Mouse (Mus musculus) c-Kit-positive CD71-negative TER-119-negative erythroid progenitor cells, embryonic 14.5 days (primary cell): Measurements from ENCODE around the gene Neb.
"Not testable (repeated sequence)": the region's sequence is repeated elsewhere in the genome, so short reads cannot be mapped to it uniquely, and the experiment has no call there.

Source experiments
- DNase-seq: peaks from one replicate; pipeline ENCODE4 v3.0.0-alpha.2; 2013; ENCODE audit warnings: low read depth

Gene Neb

GRCm38 (mm10) chr2:52179678-52180077 lies 198.6 kb downstream of the Neb start:
- DNase-seq = no peak

DNA sequence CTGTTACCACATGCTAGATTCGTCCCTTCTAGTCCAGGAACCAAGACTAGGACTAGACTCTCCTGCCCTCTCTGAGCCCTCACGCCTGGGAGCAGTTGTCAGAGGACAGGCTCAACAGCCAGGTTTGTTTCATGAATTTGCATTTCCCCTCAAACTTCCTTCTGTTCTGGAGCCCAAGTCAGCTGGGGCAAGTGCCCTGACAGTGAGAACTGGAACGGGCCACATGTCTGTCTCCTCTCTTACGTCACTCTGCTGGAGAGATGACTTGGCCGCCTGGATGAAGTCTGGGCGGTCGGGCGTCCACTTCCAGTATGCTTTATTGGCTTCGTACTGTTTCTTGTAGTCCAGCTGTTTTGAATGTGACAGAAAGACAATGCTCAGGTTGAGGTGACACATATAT lies 200.5 kb downstream of the Neb start:
- no peak for DNase-seq

DNA sequence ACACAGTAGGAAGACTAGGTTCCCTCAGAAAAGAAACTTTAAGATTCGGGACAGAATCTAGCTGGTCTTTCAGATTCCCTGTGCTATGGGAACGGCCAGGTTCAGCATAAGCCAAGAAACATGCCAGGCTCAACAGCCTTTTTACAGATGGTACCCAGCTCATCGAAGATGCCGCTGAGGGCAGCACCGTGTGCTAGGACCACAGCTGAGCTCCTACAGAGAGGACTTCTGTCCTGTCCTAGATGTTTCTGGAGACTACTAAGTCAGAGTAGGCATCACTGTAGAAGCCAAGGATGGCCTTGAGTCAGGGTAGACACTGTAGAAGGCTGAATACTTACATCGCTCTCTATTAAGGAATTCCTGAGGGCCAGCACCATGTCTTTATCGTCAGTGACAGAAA lies 201.1 kb downstream of the Neb start:
- DNase-seq = no peak

- peak; percentile 13 for DNase-seq
Measured at GRCm38 (mm10) chr2:52176537-52176936, 201.7 kb downstream of the Neb start.

- DNase-seq = no peak
Measured at GRCm38 (mm10) chr2:52174951-52175350, 203.3 kb downstream of the Neb start.

DNA sequence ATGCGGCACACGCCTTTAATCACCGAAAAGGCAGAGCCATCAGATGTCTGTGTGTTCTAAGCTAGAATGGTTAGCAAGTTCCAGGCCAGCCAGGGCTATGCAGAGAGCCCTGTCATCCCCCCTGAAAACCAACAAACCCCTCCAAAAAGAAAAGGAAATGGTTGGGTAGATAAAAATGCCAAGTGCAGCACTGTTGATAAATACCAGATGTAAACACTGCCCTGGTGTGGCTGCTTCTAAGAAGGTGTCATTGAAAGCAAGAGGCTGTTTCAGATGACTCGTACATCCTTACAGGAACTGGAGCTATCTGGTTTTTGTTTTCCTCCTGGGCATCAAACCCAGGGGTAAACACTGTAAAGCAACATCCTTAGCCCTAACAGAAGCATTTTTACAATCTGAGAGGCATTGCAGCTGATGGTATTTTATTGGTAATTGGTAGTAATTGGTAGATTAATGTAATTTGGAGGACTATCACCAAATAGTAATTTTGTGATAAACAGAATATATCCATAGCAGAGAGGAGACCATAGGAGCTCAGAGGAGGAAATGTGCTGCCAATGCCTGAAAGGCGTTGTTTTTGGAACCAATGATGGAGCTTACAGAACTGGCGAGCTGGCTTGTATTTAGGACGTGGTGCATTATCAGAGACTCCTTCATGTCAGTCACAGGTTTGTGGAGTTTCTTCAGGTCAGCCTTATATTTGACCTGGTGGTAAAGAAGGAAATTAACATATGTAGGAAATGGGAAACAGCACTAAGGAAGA lies 208.8 kb downstream of the Neb start:
- no peak for DNase-seq

GRCm38 (mm10) chr2:52153064-52153463 lies 225.2 kb downstream of the Neb start:
- no peak for DNase-seq

- DNase-seq = no peak
Measured at GRCm38 (mm10) chr2:52133351-52133750, 244.9 kb downstream of the Neb start.

DNA sequence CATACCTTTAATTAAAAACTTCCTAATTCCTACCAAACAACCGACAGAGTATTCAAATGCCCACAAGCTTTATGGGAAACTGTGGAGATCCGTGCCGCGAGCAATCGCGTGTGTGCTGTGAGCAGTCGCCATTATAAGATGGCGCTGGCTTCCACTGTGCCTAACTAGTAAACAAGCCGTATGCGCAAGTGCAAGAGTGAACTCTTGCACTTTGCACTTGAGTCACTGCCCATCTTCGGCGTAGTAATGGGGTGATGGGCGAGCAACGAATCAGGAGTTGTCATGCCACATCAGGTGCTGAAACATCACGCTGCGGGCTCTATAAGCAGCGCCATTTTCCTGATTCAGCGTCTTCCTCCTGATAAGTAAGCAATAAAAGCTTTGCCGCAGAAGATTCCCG lies 246.9 kb downstream of the Neb start:
- not testable (repeated sequence) for DNase-seq

DNA sequence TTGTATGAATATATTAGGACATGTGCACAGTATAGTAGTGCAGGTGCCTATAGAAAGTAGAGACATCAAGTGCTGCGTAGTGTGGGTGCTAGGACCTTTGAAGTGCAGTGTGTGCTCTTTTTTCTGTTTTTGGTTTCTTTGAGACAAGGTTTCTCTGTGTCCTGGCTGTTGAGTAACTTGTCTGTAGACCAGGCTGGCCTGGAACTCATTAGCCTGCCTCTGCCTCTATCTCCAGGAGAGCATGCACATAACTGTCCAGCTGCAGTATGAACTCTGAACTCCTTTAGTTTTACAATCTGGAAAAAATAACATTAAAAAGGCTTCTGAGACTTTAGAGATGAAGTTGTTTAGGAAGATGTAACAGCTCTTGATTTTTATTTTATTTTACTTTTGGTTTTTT lies 264.2 kb downstream of the Neb start:
- DNase-seq = no peak
